Mouse (Mus musculus): ENCODE results near the gene Gnat1. TPM values are rescaled to one million over a fixed set of nuclear protein-coding genes. Genes with fewer than 3 reads are reported as not detected.
"Not testable (repeated sequence)": the region's sequence is repeated elsewhere in the genome, so short reads cannot be mapped to it uniquely, and the experiment has no call there.

Gene Gnat1
- polyA plus RNA-seq, 1 experiment from 2014 or later = 2.6 TPM

DNA sequence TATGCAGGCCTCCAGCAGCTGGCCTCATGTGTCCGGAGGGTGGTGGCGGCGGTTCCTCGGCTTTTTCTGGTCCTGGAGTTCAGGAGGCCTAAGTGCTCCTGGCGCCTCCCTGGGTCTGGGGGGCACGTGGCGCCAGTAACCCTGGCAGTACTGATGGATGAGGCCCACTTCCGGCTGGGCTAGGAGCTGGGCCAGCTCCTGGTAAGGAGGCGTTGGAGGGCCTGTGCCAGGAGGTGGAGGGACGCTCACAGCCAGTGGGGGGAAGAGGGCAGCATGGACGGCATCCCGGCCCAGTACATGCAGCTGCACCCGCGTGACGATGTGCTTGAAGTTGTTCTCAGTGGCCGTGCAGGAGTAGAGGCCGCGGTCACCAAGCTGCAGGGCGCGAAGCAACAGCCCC is 2.9 kb upstream of the Gnat1 start:
- H3K27me3 ChIP-seq = peaks cover 9% of the 10 kb centered on the region
- H3K9ac ChIP-seq = 0 out of 2 replicates have a peak overlapping the region, but pooled peaks have one; percentile 13
- H3K27ac ChIP-seq = no peak overlapping the region
- WGBS = 92% methylated on average over 20 of the region's 20 CpGs
- H3K36me3 ChIP-seq = peaks cover 47% of the 10 kb centered on the region
- H3K4me2 ChIP-seq (replicated peaks) = no peak overlapping the region
- H3K4me3 ChIP-seq = no peak overlapping the region
- no peak for ATAC-seq (ENCODE audit: low FRiP score)
- H3K9me3 ChIP-seq (replicated peaks) = no peaks in the 10 kb centered on the region
- H3K4me1 ChIP-seq = no peaks in the 10 kb centered on the region

GRCm38 (mm10) chr9:107678861-107679260 is 651 bp downstream of the Gnat1 start:
- Histone ChIP-seq H3K9me3 (replicated peaks) (no peaks in the 10 kb centered on the region), H3K4me1 (peaks cover 16% of the 10 kb centered on the region), H3K27ac (no peak overlapping the region), H3K36me3 (peaks cover 19% of the 10 kb centered on the region), H3K4me2 (replicated peaks) (no peak overlapping the region), H3K9ac (no peak overlapping the region), H3K27me3 (peaks cover 37% of the 10 kb centered on the region), H3K4me3 (no peak overlapping the region)
- no peak for ATAC-seq (ENCODE audit: low FRiP score)
- WGBS = 86% methylated on average over 2 of the region's 2 CpGs

DNA sequence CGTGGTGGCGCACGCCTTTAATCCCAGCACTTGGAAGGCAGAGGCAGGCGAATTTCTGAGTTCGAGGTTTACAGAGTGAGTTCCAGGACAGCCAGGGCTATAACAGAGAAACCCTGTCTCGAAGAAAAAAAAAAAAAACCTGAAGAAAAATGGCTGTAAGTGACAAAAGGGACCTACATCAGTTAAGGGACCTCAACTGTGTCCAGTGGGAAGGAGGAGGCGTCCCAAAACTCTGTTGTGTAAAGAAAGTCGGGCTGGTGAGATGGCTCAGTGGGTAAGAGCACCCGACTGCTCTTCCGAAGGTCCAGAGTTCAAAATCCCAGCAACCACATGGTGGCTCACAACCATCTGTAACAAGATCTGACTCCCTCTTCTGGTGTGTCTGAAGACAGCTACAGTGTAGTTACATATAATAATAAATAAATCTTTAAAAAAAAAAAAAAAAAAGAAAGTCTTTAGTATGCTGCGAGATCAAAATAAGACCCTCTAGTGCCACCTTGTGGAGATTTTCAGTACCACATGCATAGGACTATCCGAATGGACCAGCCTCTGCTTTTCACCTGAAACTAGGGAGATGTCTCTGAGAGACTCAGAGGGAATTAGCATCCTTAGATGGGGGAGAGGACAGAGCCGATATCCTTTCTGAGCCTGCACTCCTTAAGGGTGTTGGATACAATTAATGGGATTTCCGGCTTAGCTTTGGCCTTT is 1.5 kb downstream of the Gnat1 start:
- WGBS = 37% methylated on average over 14 of the region's 14 CpGs
- H3K4me3 ChIP-seq; H3K4me2 ChIP-seq (replicated peaks); ATAC-seq (ENCODE audit: low FRiP score); H3K9ac ChIP-seq; H3K27ac ChIP-seq; H3K9me3 ChIP-seq (replicated peaks): not testable (repeated sequence)
- Histone ChIP-seq H3K27me3 (peaks cover 37% of the 10 kb centered on the region), H3K4me1 (peaks cover 16% of the 10 kb centered on the region), H3K36me3 (peaks cover 11% of the 10 kb centered on the region)

DNA sequence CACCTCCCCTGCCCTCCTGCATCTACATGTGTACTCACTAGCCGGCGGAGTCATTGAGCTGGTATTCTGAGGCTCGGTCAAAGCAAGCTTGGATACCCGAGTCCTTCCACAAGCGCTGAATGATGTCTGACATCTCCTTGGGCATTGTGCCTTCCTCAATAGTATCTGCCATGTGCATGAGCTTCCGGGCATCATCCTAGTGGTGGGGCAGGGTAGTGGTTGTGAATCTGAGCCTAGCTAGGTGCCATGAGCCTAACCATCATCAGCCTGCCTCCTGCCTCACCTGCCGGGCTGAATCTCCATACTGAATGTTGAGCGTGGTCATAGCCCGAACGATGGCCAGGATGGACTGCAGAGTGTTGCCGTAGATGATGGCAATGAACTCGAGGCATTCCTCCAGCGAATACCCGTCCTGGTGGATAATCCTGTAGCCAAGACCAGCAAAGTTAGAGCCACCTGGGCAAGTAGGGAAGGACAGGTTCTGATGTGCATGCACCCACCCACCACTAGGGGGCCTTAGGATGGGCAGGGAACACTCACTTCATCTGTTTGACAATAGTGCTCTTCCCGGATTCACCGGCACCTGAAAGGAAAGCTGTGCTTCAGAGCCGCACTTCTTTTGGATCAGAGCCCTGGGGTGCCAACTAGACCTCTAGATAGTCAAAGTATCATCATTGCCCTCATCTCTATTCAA is 2.3 kb downstream of the Gnat1 start:
- 0 out of 2 replicates have a peak overlapping the region, but pooled peaks have one; percentile 31 for H3K4me3 ChIP-seq
- no peak for ATAC-seq (ENCODE audit: low FRiP score)
- WGBS = 21% methylated on average over 17 of the region's 17 CpGs

DNA sequence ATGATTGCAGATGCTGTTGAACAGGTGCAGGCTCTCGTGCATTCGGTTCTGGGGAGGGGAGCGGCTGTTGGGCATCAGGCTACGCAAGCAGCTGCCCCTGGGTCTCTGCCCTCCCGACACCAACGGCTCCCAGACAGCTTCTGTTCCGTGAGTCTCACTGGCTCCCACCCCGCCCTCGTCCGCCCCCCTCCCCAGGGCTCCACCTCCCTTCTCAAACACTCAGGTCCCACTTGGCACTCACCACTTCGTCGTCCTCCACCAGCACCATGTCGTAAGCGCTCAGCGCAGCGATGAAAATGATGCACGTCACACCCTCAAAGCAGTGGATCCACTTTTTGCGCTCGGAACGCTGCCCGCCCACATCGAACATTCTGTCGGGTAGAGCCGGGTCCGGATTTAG is 3.2 kb downstream of the Gnat1 start:
- Histone ChIP-seq H3K9me3 (replicated peaks) (no peaks in the 10 kb centered on the region), H3K4me1 (peaks cover 16% of the 10 kb centered on the region), H3K27ac (no peak overlapping the region), H3K4me3 (peak overlapping the region; percentile 31), H3K27me3 (peaks cover 37% of the 10 kb centered on the region), H3K36me3 (no peaks in the 10 kb centered on the region), H3K9ac (peak overlapping the region; percentile 56), H3K4me2 (replicated peaks) (peak overlapping the region; percentile 59)
- peak; percentile 20 for ATAC-seq (ENCODE audit: low FRiP score)
- WGBS = 2% methylated on average over 25 of the region's 25 CpGs

More for the DNA sequence above, 2.3 kb downstream of the Gnat1 start:
- Histone ChIP-seq H3K9ac (no peak overlapping the region), H3K4me2 (replicated peaks) (peak overlapping the region; percentile 59), H3K27me3 (peaks cover 37% of the 10 kb centered on the region), H3K4me1 (peaks cover 16% of the 10 kb centered on the region), H3K36me3 (peaks cover 5% of the 10 kb centered on the region; the same call in 1 of the 2 replicates), H3K27ac (no peak overlapping the region), H3K9me3 (replicated peaks) (no peaks in the 10 kb centered on the region)

DNA sequence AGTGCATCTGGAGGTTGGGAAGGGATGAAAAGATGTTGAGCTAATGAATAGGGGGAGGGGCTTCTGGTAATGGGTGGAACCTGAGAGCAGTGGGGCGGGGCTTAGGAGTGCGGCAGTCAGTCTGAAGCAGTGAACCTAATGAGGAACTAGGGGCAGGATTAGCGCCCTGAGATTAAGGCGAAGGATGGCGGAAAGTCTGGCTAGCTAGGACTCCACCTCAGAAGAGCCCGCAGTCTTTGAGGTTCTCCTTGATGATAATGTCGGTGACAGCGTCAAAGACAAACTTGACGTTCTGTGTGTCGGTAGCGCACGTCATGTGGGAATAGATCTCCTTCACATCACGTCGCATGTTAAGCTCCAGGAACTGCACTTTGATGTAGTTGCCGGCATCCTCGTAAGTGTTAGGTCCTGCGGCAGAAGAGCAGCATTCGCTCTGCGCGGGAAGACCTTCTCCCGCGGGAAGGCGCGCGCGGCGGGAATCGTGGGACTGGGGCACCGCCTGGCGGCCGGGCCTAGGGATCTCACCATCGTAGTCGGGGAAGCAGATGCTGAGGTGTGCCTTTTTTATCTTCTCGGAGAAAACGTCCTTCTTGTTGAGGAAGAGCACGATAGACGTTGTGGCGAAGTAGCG is 3.7 kb downstream of the Gnat1 start:
- WGBS = under 1% methylated on average over 39 of the region's 39 CpGs
- peak; percentile 42 for ATAC-seq (ENCODE audit: low FRiP score)
- no peak overlapping the region for H3K27ac ChIP-seq

DNA sequence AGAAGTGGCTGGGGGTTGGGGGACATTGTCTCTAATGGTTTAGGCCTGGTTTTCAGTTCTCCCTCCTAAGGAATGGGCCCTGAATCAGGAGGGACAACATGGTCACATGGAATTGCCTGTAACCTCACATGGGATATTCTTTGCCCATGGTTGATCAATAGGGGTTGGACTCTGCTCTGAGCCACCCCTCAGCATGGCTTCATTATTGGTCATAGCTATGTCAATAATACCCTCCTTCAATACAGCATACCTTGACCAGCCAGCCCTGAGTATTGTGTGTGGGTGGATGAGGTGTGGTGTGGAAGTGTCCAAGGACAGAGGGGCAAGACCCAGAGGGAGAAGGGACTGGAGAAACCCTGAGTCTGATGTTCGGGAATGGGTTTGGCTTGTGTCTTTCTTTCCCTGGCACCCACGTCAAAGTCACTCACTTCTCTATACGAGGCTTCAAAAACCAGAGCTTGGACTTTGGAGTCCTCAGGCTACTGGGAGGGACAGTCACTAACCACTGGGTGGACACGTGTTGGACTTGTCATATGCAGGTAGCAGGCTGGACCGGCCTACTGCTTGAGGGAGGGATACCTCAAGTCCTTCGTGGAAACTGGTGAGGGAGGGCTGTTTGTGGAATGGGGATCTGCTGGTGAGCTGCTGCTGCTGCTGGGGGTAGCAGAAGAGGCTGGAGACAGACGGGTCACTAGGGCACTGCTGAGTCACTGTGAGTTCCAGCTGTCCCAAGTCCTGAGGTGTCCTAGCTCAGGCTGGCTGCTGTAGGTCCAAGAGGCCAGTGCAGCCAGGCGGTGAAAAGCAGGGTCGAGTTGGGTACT is 4.7 kb downstream of the Gnat1 start:
- WGBS = 59% methylated on average over 9 of the region's 9 CpGs
- ATAC-seq (ENCODE audit: low FRiP score) = no peak

More for the DNA sequence above, 3.7 kb downstream of the Gnat1 start:
- H3K4me2 ChIP-seq (replicated peaks) = peak overlapping the region; percentile 59
- H3K27me3 ChIP-seq = peaks cover 37% of the 10 kb centered on the region
- no peaks in the 10 kb centered on the region for H3K36me3 ChIP-seq
- no peaks in the 10 kb centered on the region for H3K9me3 ChIP-seq (replicated peaks)
- peaks cover 16% of the 10 kb centered on the region for H3K4me1 ChIP-seq
- H3K9ac ChIP-seq = peak overlapping the region; percentile 56; the same call in 1 of the 2 replicates
- H3K4me3 ChIP-seq = peak overlapping the region; percentile 31

DNA sequence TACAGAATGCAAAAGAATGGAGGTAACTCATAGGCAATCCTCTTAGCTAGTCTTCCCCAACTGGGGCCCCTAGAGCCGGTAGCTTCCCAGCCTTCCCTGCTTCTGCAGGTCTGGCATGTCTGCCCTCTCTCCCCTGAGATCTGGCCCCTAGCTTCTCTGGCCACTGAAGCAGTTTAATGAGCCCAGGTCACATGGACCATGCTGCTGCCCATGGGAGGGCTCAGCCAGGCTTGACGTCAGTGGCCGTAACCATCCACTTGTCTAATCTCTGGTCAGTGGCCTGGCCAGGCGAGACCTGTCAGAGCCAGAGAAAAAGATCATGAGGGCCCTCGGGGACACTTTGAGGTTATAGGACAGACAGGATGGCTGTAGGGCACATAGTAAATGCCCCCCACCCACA is 9.3 kb downstream of the Gnat1 start:
- H3K9me3 ChIP-seq (replicated peaks) = no peaks in the 10 kb centered on the region
- no peak overlapping the region for H3K4me2 ChIP-seq (replicated peaks)
- peaks cover 40% of the 10 kb centered on the region for H3K4me1 ChIP-seq
- H3K36me3 ChIP-seq = no peaks in the 10 kb centered on the region
- ATAC-seq (ENCODE audit: low FRiP score) = no peak
- H3K27me3 ChIP-seq = peaks cover 49% of the 10 kb centered on the region
- 61% methylated on average over 5 of the region's 5 CpGs for whole genome bisulfite sequencing
- H3K9ac ChIP-seq = no peak overlapping the region
- H3K27ac ChIP-seq = no peak overlapping the region
- no peak overlapping the region for H3K4me3 ChIP-seq

More for the DNA sequence above, 4.7 kb downstream of the Gnat1 start:
- no peak overlapping the region for H3K4me3 ChIP-seq
- H3K36me3 ChIP-seq = no peaks in the 10 kb centered on the region
- no peak overlapping the region for H3K27ac ChIP-seq
- peaks cover 22% of the 10 kb centered on the region for H3K4me1 ChIP-seq
- H3K4me2 ChIP-seq (replicated peaks) = no peak overlapping the region
- no peak overlapping the region for H3K9ac ChIP-seq
- peaks cover 37% of the 10 kb centered on the region for H3K27me3 ChIP-seq
- no peaks in the 10 kb centered on the region for H3K9me3 ChIP-seq (replicated peaks)

GRCm38 (mm10) chr9:107669480-107669945 is 10.0 kb downstream of the Gnat1 start, which contains the start of gene Slc38a3:
TSS of gene Slc38a3 (minus strand) at chr9:107669530.
- 87% methylated on average over 9 of the region's 9 CpGs for WGBS
- H3K9me3 ChIP-seq (replicated peaks) = no peaks in the 10 kb centered on the region
- no peak within 1 kb of the TSS for H3K4me3 ChIP-seq
- no peaks in the 10 kb centered on the region for H3K36me3 ChIP-seq
- H3K27me3 ChIP-seq = peaks cover 44% of the 10 kb centered on the region
- peaks cover 39% of the 10 kb centered on the region for H3K4me1 ChIP-seq
- H3K9ac ChIP-seq = no peak within 1 kb of the TSS
- ATAC-seq (ENCODE audit: low FRiP score) = no peak
- H3K4me2 ChIP-seq (replicated peaks) = no peak within 1 kb of the TSS
- H3K27ac ChIP-seq = no peak within 1 kb of the TSS

DNA sequence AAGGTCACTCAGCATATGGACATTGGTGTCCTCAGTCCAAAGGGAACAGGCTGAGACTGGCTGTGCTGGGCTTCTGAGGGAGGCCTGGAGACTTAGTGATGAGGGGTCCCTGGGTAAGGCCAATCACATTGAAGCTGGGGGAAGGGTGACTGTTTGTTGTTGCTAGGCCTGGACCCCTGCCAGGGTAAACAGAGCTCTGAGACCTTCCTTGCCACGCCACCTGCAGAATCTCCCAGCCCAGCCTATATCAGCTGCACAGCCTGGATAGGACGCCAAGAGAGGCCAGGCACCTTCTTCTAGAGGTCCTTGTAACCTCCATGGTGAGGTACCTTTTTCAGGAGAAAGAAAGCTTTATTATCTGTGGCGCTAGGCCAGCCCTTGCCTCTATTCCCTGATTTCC is 10.6 kb downstream of the Gnat1 start:
- no peaks in the 10 kb centered on the region for H3K36me3 ChIP-seq
- peaks cover 41% of the 10 kb centered on the region for H3K27me3 ChIP-seq
- 61% methylated on average over 3 of the region's 3 CpGs for WGBS

DNA sequence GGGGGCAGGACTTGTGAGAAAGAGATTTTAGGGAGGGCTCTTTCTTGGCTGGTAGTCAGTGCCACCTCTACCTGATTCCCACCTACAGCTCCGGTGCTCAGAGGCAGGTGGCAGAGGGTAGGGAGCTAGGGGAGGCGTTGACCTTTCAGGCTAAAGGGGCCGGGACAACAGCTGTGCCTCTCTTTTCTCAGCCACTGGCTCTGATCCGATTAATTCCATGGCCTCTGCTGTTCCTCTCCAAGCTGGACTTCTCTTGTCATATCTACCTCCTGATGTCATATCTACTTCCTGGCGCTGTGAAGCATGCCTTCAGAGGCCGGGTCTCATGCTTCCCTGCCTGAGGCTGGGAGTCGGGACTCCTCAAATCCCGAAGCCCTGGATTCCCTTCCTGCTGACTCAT is 11.5 kb downstream of the Gnat1 start:
- 32% methylated on average over 8 of the region's 8 CpGs for WGBS
- Histone ChIP-seq H3K9me3 (replicated peaks) (no peaks in the 10 kb centered on the region), H3K4me2 (replicated peaks) (0 out of 2 replicates have a peak overlapping the region, but pooled peaks have one; percentile 80), H3K4me1 (peaks cover 48% of the 10 kb centered on the region), H3K4me3 (peak overlapping the region; percentile 40; the same call in 1 of the 2 replicates), H3K27me3 (peaks cover 41% of the 10 kb centered on the region), H3K36me3 (no peaks in the 10 kb centered on the region), H3K27ac (no peak overlapping the region), H3K9ac (peak overlapping the region; percentile 23; the same call in 1 of the 2 replicates)
- no peak for ATAC-seq (ENCODE audit: low FRiP score)

More for the DNA sequence above, 10.6 kb downstream of the Gnat1 start:
- peaks cover 41% of the 10 kb centered on the region for H3K4me1 ChIP-seq
- H3K9me3 ChIP-seq (replicated peaks) = no peaks in the 10 kb centered on the region
- no peak for ATAC-seq (ENCODE audit: low FRiP score)
- H3K9ac ChIP-seq = no peak overlapping the region
- H3K4me3 ChIP-seq = no peak overlapping the region
- no peak overlapping the region for H3K27ac ChIP-seq
- H3K4me2 ChIP-seq (replicated peaks) = no peak overlapping the region

Measured in hindbrain, embryonic 12.5 days (tissue).